Mouse (Mus musculus) forebrain, embryonic 11.5 days (tissue): ENCODE data around the gene Fcho1. TPM values are rescaled to one million over a fixed set of nuclear protein-coding genes. Genes with fewer than 3 reads are reported as not detected.

Experiments used
- ATAC-seq: fragments of 200-750 bp; cut with Nextera tagmentation; replicated peaks from 2 replicates; pipeline ENCODE4 v1.8.0; 2017; ENCODE audit warnings: moderate TSS enrichment; ENCODE audit not compliant: low FRiP score
- DNase-seq: peaks from one replicate; pipeline ENCODE4 v3.0.0-alpha.2; 2017; ENCODE audit warnings: low spot score
- H3K27ac ChIP-seq: fragments of 300-500 bp; sonication (generic); 2 replicates; pipeline ENCODE4 v1.5.1; 2014; ENCODE audit warnings: low read depth, low read length
- H3K27me3 ChIP-seq: fragments of 300-500 bp; sonication (generic); 2 replicates; pipeline ENCODE4 v1.6.1; 2014; ENCODE audit warnings: mild to moderate bottlenecking, low read length, mixed read lengths; ENCODE audit not compliant: control insufficient read depth, insufficient read depth
- H3K36me3 ChIP-seq: fragments of 300-500 bp; sonication (generic); 2 replicates; pipeline ENCODE4 v1.6.1; 2014; ENCODE audit warnings: mild to moderate bottlenecking, low read length, moderate library complexity, mixed read lengths; ENCODE audit not compliant: control insufficient read depth, insufficient read depth
- H3K4me1 ChIP-seq: fragments of 300-500 bp; sonication (generic); replicated peaks from 2 replicates; pipeline ENCODE4 v1.6.1; 2014; ENCODE audit warnings: low read length, mixed read lengths; ENCODE audit not compliant: control insufficient read depth, insufficient read depth
- H3K4me2 ChIP-seq: fragments of 300-500 bp; sonication (generic); 2 replicates; pipeline ENCODE4 v1.6.1; 2014; ENCODE audit warnings: low read depth, mild to moderate bottlenecking, low read length, moderate library complexity, mixed read lengths; ENCODE audit not compliant: severe bottlenecking
- H3K4me3 ChIP-seq: fragments of 300-500 bp; sonication (generic); 2 replicates; pipeline ENCODE4 v1.5.1; 2014; ENCODE audit warnings: low read depth, low read length
- H3K9ac ChIP-seq: fragments of 300-500 bp; sonication (generic); 2 replicates; pipeline ENCODE4 v1.6.1; 2014; ENCODE audit warnings: low read length
- H3K9me3 ChIP-seq: fragments of 300-500 bp; sonication (generic); 2 replicates; pipeline ENCODE4 v1.6.1; 2016; ENCODE audit warnings: low read length, mixed read lengths; ENCODE audit not compliant: control insufficient read depth
- WGBS: fragments of 180-500 bp; shearing (Covaris S2); extraction: QIAGEN DNeasy Blood & Tissue Kit; methylation state at CpG from one replicate; pipeline ENCODE4 v1.1.7; 2014; 5-methylcytosine and 5-hydroxymethylcytosine counted together
- polyA plus RNA-seq: library from polyadenylated mRNA; unstranded; fragments of >200 nt; fragmentation: Nextera tagmentation; extraction: Ambion mirVana; gene quantifications from 2 replicates; pipeline ENCODE4 v1.2.1, GENCODE M21; 2014

Fcho1 gene
- polyA plus RNA-seq, 1 experiment from 2014 or later, result 21.3 TPM

GRCm38 (mm10) chr8:71668220-71668975 lies 57.1 kb downstream of the Fcho1 start:
- ATAC-seq (no peak), DNase-seq (peak; percentile 61)
- Histone ChIP-seq H3K4me1 (peaks cover 19% of the 10 kb centered on the region), H3K36me3 (no peaks in the 10 kb centered on the region), H3K27me3 (peaks cover 8% of the 10 kb centered on the region; the same call in 1 of the 2 replicates), H3K4me2 (no peak overlapping the region), H3K9me3 (no peaks in the 10 kb centered on the region), H3K27ac (no peak overlapping the region), H3K4me3 (no peak overlapping the region), H3K9ac (peak overlapping the region; percentile 16; the same call in 1 of the 2 replicates)
- WGBS, result 9% methylated on average over 21 of the region's 21 CpGs

GRCm38 (mm10) chr8:71667256-71667655 lies 58.3 kb downstream of the Fcho1 start:
- H3K27ac ChIP-seq, result 0 out of 2 replicates have a peak overlapping the region, but pooled peaks have one; percentile 0
- no peak overlapping the region for H3K4me3 ChIP-seq
- H3K4me1 ChIP-seq, result peaks cover 19% of the 10 kb centered on the region
- peaks cover 8% of the 10 kb centered on the region; the same call in 1 of the 2 replicates for H3K27me3 ChIP-seq
- H3K9me3 ChIP-seq, result no peaks in the 10 kb centered on the region
- H3K4me2 ChIP-seq, result 0 out of 2 replicates have a peak overlapping the region, but pooled peaks have one; percentile 8
- 53% methylated on average over 5 of the region's 5 CpGs for WGBS
- DNase-seq (no peak), ATAC-seq (no peak)
- H3K36me3 ChIP-seq, result no peaks in the 10 kb centered on the region
- H3K9ac ChIP-seq, result peak overlapping the region; percentile 30; the same call in 1 of the 2 replicates

- Histone ChIP-seq H3K36me3 (no peaks in the 10 kb centered on the region), H3K27ac (0 out of 2 replicates have a peak overlapping the region, but pooled peaks have one; percentile 0), H3K4me2 (no peak overlapping the region), H3K4me1 (peaks cover 17% of the 10 kb centered on the region), H3K27me3 (peaks cover 8% of the 10 kb centered on the region; the same call in 1 of the 2 replicates), H3K9ac (no peak overlapping the region), H3K9me3 (no peaks in the 10 kb centered on the region), H3K4me3 (no peak overlapping the region)
- DNase-seq (peak; percentile 51), ATAC-seq (no peak)
- WGBS, result 25% methylated on average over 1 of the region's 1 CpGs
These were observed 58.7 kb downstream of the Fcho1 start for GRCm38 (mm10) chr8:71666855-71667254.

- H3K4me3 ChIP-seq, result no peak overlapping the region; the same call in 1 of the 2 replicates
- H3K4me2 ChIP-seq, result peak overlapping the region; percentile 38; the same call in 1 of the 2 replicates
- no peaks in the 10 kb centered on the region for H3K9me3 ChIP-seq
- H3K36me3 ChIP-seq, result no peaks in the 10 kb centered on the region
- DNase-seq, result peak; percentile 95
- peaks cover 16% of the 10 kb centered on the region for H3K4me1 ChIP-seq
- no peak overlapping the region for H3K27ac ChIP-seq
- WGBS, result 5% methylated on average over 22 of the region's 22 CpGs
- 0 out of 2 replicates have a peak overlapping the region, but pooled peaks have one; percentile 3 for H3K9ac ChIP-seq
- ATAC-seq, result peak; percentile 63
- H3K27me3 ChIP-seq, result peaks cover 8% of the 10 kb centered on the region; the same call in 1 of the 2 replicates
These were observed 60.0 kb downstream of the Fcho1 start for GRCm38 (mm10) chr8:71665331-71666130.

- no peak overlapping the region for H3K4me2 ChIP-seq
- ATAC-seq (0 out of 2 replicates have a peak, but pooled peaks have one; percentile 31), DNase-seq (peak; percentile 92)
- peaks cover 23% of the 10 kb centered on the region for H3K27me3 ChIP-seq
- WGBS, result 8% methylated on average over 36 of the region's 36 CpGs
- no peak overlapping the region for H3K4me3 ChIP-seq
- H3K27ac ChIP-seq, result no peak overlapping the region
- no peaks in the 10 kb centered on the region for H3K9me3 ChIP-seq
- no peak overlapping the region for H3K9ac ChIP-seq
- H3K4me1 ChIP-seq, result peaks cover 5% of the 10 kb centered on the region
- H3K36me3 ChIP-seq, result no peaks in the 10 kb centered on the region
These were observed 65.0 kb downstream of the Fcho1 start for GRCm38 (mm10) chr8:71660325-71661120.

GRCm38 (mm10) chr8:71659751-71660150 lies 65.8 kb downstream of the Fcho1 start:
- Histone ChIP-seq H3K36me3 (no peaks in the 10 kb centered on the region), H3K27me3 (peaks cover 30% of the 10 kb centered on the region), H3K4me2 (no peak overlapping the region), H3K27ac (no peak overlapping the region), H3K9ac (no peak overlapping the region), H3K4me3 (no peak overlapping the region), H3K9me3 (no peaks in the 10 kb centered on the region), H3K4me1 (peaks cover 5% of the 10 kb centered on the region)
- no peak for DNase-seq
- 65% methylated on average over 1 of the region's 1 CpGs for WGBS
- ATAC-seq, result no peak

- no peak for ATAC-seq
- H3K4me3 ChIP-seq, result no peak overlapping the region
- WGBS, result 30% methylated on average over 17 of the region's 17 CpGs
- H3K36me3 ChIP-seq, result no peaks in the 10 kb centered on the region
- H3K4me2 ChIP-seq, result no peak overlapping the region
- peaks cover 38% of the 10 kb centered on the region for H3K27me3 ChIP-seq
- no peak overlapping the region for H3K9ac ChIP-seq
- no peak overlapping the region for H3K27ac ChIP-seq
- no peak for DNase-seq
- no peaks in the 10 kb centered on the region for H3K9me3 ChIP-seq
- peaks cover 5% of the 10 kb centered on the region for H3K4me1 ChIP-seq
These were observed 66.9 kb downstream of the Fcho1 start for GRCm38 (mm10) chr8:71658515-71659049.
